Mouse (Mus musculus) thymus, adult 2 months (tissue): ENCODE data around the gene Zfp42. TPM values are rescaled to one million over a fixed set of nuclear protein-coding genes. Genes with fewer than 3 reads are reported as not detected.
"Not testable (repeated sequence)": the region's sequence is repeated elsewhere in the genome, so short reads cannot be mapped to it uniquely, and the experiment has no call there.

Source experiments
- DNase-seq: peaks from one replicate; pipeline ENCODE4 v3.0.0; 2021
- H3K27ac ChIP-seq: fragments of 200-500 bp; 2 replicates; pipeline ENCODE4 v1.5.1; 2012; ENCODE audit warnings: low read length, control low read depth; ENCODE audit not compliant: control insufficient read depth, insufficient read depth
- H3K27me3 ChIP-seq: fragments of 200-500 bp; 2 replicates; pipeline ENCODE4 v1.6.1; 2012; ENCODE audit warnings: mild to moderate bottlenecking, low read length, moderate library complexity, mixed read lengths; ENCODE audit not compliant: control insufficient read depth, insufficient read depth
- H3K36me3 ChIP-seq: fragments of 200-500 bp; 2 replicates; pipeline ENCODE4 v1.6.1; 2012; ENCODE audit warnings: mild to moderate bottlenecking, low read length, moderate library complexity; ENCODE audit not compliant: control insufficient read depth, insufficient read depth
- H3K4me1 ChIP-seq: fragments of 200-500 bp; replicated peaks from 2 replicates; pipeline ENCODE4 v1.6.1; 2012; ENCODE audit warnings: low read length; ENCODE audit not compliant: control insufficient read depth, insufficient read depth
- H3K4me3 ChIP-seq: fragments of 200-500 bp; 2 replicates; pipeline ENCODE4 v1.5.1; 2012; ENCODE audit warnings: mild to moderate bottlenecking, low read length, control low read depth, moderate library complexity; ENCODE audit not compliant: control insufficient read depth, insufficient read depth
- CTCF ChIP-seq: fragments of 200-500 bp; IDR thresholded peaks from 2 replicates; pipeline ENCODE4 v1.5.1; 2012; ENCODE audit warnings: mild to moderate bottlenecking, control low read depth, low read length, moderate library complexity, borderline replicate concordance; ENCODE audit not compliant: control insufficient read depth, poor library complexity, insufficient read depth; ENCODE audit errors: extremely low read depth
- POLR2A ChIP-seq: fragments of 200-500 bp; IDR thresholded peaks from 2 replicates; pipeline ENCODE4 v1.6.1; 2012; ENCODE audit warnings: mild to moderate bottlenecking, low read length, control low read depth, moderate library complexity; ENCODE audit not compliant: control insufficient read depth, poor library complexity, insufficient read depth; ENCODE audit errors: extremely low read depth
- WGBS: fragments of 180-500 bp; shearing (Covaris S2); methylation state at CpG from one replicate; pipeline ENCODE4 v1.1.7; 2018; 5-methylcytosine and 5-hydroxymethylcytosine counted together
- polyA plus RNA-seq: library from polyadenylated mRNA; depleted of rRNA; stranded (reverse); fragments of >200 nt; gene quantifications from 2 replicates; pipeline ENCODE4 v1.2.3, GENCODE M21; 2012; rRNA removed

The Zfp42 gene
- not detected in 2 replicates for polyA plus RNA-seq

- no peaks in the 10 kb centered on the region for H3K36me3 ChIP-seq
- H3K4me3 ChIP-seq: no peak within 1 kb of the TSS
- no peak for TF ChIP-seq CTCF
- H3K27me3 ChIP-seq: no peaks in the 10 kb centered on the region
- no peaks in the 10 kb centered on the region for H3K4me1 ChIP-seq
- WGBS: 56% methylated on average over 14 of the region's 14 CpGs
- no peak within 1 kb of the TSS for H3K27ac ChIP-seq
- DNase-seq: no peak
These were observed at the start of gene Zfp42 for GRCm38 (mm10) chr8:43306896-43307295. Gene Zfp42, minus strand, starts transcription at chr8:43306980.

DNA sequence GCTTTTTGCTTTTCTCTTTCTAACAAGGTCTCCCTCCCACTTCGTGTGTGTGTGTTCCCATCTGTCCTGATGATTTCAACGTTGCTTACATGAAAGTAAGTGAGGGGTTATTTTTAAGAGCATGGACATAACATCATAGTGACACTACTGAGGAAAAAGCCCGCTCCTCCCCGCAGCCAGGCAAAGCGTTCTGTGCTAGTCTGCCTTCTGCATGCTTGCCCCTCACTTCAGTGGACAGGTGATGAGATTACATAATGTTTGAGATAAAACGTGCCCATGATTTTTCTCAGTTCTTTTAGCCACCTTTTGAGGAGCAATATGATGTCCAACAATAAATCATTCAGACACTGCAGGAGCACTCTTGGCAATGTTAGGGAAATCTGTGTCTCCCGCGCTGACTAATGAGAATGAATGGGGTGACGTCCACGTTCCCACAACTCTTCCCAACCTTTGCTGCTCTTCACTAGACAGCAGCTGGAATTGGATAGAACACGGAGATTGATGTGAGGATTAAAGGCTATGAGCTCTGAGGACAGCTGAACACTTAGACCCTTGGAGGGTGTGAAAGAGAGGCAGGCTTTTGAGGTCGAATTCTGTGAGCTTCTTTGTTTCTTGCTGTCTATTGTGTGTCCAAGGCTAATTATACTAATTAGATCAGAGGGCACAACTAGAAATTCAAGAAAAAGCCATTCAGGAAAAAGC, 49.4 kb upstream of the Zfp42 start:
- H3K27ac ChIP-seq: no peak overlapping the region
- H3K4me3 ChIP-seq: no peak overlapping the region
- no peak for DNase-seq
- 87% methylated on average over 12 of the region's 12 CpGs for WGBS
- no peaks in the 10 kb centered on the region for H3K27me3 ChIP-seq
- TF ChIP-seq CTCF: no peak
- no peak for TF ChIP-seq POLR2A
- no peaks in the 10 kb centered on the region for H3K4me1 ChIP-seq
- no peaks in the 10 kb centered on the region for H3K36me3 ChIP-seq

DNA sequence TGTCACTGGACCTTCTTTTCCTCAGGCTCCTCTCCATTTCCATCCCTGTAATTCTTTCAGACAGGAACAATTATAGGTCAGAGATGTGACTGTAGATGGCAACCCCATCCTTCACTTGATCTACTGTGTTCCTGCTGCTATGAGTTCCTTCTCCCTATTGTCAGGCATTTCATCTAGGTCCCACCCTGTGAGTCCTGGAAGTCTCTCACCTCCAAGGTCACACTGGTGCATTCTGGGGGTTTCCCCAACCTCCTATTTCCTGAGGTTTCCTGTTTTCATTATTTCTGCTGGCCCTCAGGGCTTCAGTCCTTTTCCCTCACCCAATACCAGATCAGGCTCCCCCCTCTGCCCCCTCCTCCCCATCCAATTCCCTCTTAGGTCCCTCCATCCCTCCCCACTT, 45.5 kb upstream of the Zfp42 start:
- not testable (repeated sequence) for H3K27me3 ChIP-seq, H3K4me3 ChIP-seq, DNase-seq, H3K36me3 ChIP-seq, H3K4me1 ChIP-seq, H3K27ac ChIP-seq

- TF ChIP-seq POLR2A (no peak), CTCF (no peak)
- Histone ChIP-seq H3K4me3 (no peak overlapping the region), H3K27ac (no peak overlapping the region), H3K27me3 (no peaks in the 10 kb centered on the region), H3K36me3 (no peaks in the 10 kb centered on the region), H3K4me1 (no peaks in the 10 kb centered on the region)
- no peak for DNase-seq
- WGBS: 88% methylated on average over 5 of the region's 5 CpGs
These were observed 31.8 kb upstream of the Zfp42 start for GRCm38 (mm10) chr8:43338555-43338954.

GRCm38 (mm10) chr8:43333465-43333864, 26.7 kb upstream of the Zfp42 start:
- no peak overlapping the region for H3K27ac ChIP-seq
- DNase-seq: no peak
- TF ChIP-seq POLR2A (no peak), CTCF (no peak)
- no peaks in the 10 kb centered on the region for H3K4me1 ChIP-seq
- WGBS: 63% methylated on average over 4 of the region's 4 CpGs
- no peaks in the 10 kb centered on the region for H3K27me3 ChIP-seq
- no peak overlapping the region for H3K4me3 ChIP-seq
- no peaks in the 10 kb centered on the region for H3K36me3 ChIP-seq

DNA sequence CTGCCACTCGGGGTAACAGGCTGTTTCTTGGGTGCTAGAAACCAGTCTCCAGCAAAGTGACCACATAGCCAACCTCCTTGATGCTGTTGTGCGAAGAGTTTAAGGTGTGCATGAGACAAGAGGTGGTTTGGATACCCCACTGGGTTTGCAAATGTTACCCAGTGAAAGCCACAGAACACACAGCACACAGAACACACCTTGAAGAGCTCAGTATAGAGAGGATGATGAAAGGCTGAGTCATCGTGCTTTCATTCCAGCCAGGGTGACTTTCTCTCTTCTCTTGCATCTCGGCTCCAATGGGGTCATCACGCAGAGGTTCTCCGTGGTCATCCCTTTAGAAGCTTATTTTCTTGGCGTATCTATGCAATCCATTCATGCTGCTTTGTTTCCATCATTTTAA, 24.9 kb upstream of the Zfp42 start:
- no peaks in the 10 kb centered on the region for H3K4me1 ChIP-seq
- H3K4me3 ChIP-seq: no peak overlapping the region
- 93% methylated on average over 7 of the region's 7 CpGs for WGBS
- no peak for TF ChIP-seq POLR2A
- no peak for TF ChIP-seq CTCF
- no peak overlapping the region for H3K27ac ChIP-seq
- no peaks in the 10 kb centered on the region for H3K36me3 ChIP-seq
- DNase-seq: no peak
- H3K27me3 ChIP-seq: no peaks in the 10 kb centered on the region

DNA sequence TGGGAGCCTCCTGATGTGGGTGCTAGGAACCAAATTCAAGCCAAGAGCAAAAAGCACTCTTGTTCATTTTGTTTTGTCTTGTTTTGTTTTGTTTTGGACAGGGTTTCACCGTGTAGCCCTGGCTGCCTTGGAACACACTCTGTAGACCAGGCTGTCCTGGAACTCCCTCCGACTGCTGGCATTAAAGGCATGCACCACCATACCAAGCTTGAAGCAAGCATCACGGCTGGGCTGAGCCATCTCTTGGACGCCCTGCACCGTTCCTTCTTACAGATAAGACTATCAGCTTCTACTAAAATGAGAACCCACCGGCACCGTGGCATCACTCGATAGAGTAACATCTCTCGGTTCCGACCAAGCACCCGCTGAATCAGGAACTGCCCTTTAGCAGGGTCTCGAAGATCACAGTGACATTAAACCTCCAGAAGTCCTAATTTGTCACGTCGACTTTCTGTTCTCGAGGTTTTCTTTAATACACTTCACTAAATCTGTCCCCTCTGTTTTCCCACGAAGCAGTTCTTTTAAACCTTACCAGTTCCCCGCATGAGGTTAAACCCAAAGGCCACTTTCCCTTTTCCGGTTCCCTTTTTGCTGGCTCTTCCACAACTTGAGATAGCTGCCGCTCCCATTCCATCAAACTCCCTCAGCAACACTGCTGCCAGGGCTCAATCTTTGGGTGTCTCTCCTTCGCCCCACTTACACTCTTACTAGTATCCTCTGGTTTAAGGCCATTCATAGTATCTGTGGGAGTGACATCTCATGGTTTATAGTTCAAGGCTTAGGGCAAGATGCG, 23.3 kb upstream of the Zfp42 start:
- no peaks in the 10 kb centered on the region for H3K4me1 ChIP-seq
- no peak overlapping the region for H3K27ac ChIP-seq
- TF ChIP-seq POLR2A (no peak), CTCF (no peak)
- H3K36me3 ChIP-seq: no peaks in the 10 kb centered on the region
- H3K27me3 ChIP-seq: no peaks in the 10 kb centered on the region
- 95% methylated on average over 21 of the region's 21 CpGs for WGBS
- no peak overlapping the region for H3K4me3 ChIP-seq
- no peak for DNase-seq
